Mouse (Mus musculus): ENCODE data around the gene Tenm4. TPM values are rescaled to one million over a fixed set of nuclear protein-coding genes. Genes with fewer than 3 reads are reported as not detected.

Gene Tenm4
- total and polyA plus RNA-seq, 3 experiments = 9.2 to 15.2 TPM; not detected in 1

DNA sequence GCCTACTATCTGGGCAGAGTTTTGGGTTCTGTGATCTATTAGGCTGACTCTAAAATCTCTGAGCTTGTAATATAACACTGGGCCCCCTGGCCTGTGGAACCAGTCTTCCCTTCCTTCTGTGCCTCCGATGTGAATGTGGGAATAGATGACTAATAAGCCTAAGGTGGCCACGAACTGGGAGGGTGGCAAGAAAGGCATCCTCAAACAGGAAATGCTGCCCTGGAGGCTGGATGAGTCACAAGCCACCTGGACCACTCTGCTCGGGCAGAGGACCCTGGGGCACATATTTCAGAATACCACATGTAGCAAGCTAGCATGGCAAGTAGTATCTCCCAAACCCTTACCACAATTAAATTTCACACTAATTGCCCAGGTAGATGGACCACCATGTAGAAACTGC is 391.8 kb downstream of the Tenm4 start:
- Histone ChIP-seq H3K4me1 (ENCODE audit: control insufficient read depth in 1 of 2, insufficient read depth in 2 of 2, low read length in 2 of 2) (no peaks in the 10 kb centered on the region), H3K27ac (ENCODE audit: control insufficient read depth, low read depth, low read length) (no peak overlapping the region), H3K27me3 (ENCODE audit: control insufficient read depth in 1 of 2, insufficient read depth in 2 of 2, low read length in 2 of 2) (no peaks in the 10 kb centered on the region; a peak in 1 of 4 replicates), H3K9me3 (replicated peaks; ENCODE audit: insufficient read depth, low read length) (no peaks in the 10 kb centered on the region), H3K36me3 (ENCODE audit: control insufficient read depth in 1 of 2, insufficient read depth in 2 of 2, low read length in 2 of 2) (no peaks in the 10 kb centered on the region), H3K4me3 (ENCODE audit: control insufficient read depth in 1 of 2, insufficient read depth in 1 of 2, low read depth in 2 of 2, low read length in 2 of 2) (no peak overlapping the region), H3K79me2 (ENCODE audit: control insufficient read depth, insufficient read depth, low read length, poor library complexity) (no peaks in the 10 kb centered on the region), H3K9ac (ENCODE audit: control insufficient read depth, low read depth, low read length, poor library complexity, severe bottlenecking) (no peak overlapping the region)
- DNase-seq (ENCODE audit: low read depth, low spot score) = no peak
- no peak for TF ChIP-seq CTCF (IDR thresholded peaks at IDR 0.05 in 2 of 3, conservative IDR thresholded peaks at IDR 0.05 in 1 of 3; ENCODE audit: control insufficient read depth in 1 of 3, insufficient read depth in 1 of 3, low read depth in 2 of 3, low read length in 3 of 3, poor library complexity in 1 of 3, severe bottlenecking in 1 of 3)
- no peak for TF ChIP-seq MAX (IDR thresholded peaks at IDR 0.05; ENCODE audit: low read length)
- TF ChIP-seq POLR2A (IDR thresholded peaks at IDR 0.05; ENCODE audit: control insufficient read depth in 1 of 2, insufficient read depth in 1 of 2, low read depth in 1 of 2, low read length in 2 of 2, poor library complexity in 1 of 2) = no peak
- no peak for TF ChIP-seq ZNF384 (IDR thresholded peaks at IDR 0.05; ENCODE audit: low read depth, low read length)
- no peak for TF ChIP-seq MEF2A (IDR thresholded peaks at IDR 0.05; ENCODE audit: extremely low read depth, insufficient replicate concordance, low read depth, low read length, poor library complexity, severe bottlenecking)
- TF ChIP-seq ELF1 (IDR thresholded peaks at IDR 0.05; ENCODE audit: low read depth, low read length) = no peak
- no peak for TF ChIP-seq TBP (IDR thresholded peaks at IDR 0.05; ENCODE audit: low read depth, low read length)
- TF ChIP-seq MYB (IDR thresholded peaks at IDR 0.05; ENCODE audit: low read depth, low read length) = no peak
- no peak for TF ChIP-seq MAZ (IDR thresholded peaks at IDR 0.05; ENCODE audit: low read depth, low read length)
- no peak for TF ChIP-seq GABPA (IDR thresholded peaks at IDR 0.05; ENCODE audit: low read depth, low read length)
- TF ChIP-seq TAL1 (IDR thresholded peaks at IDR 0.05; ENCODE audit: low read length) = no peak
- TF ChIP-seq MAFK (IDR thresholded peaks at IDR 0.05; ENCODE audit: borderline replicate concordance, low read depth, low read length) = no peak
- no peak for TF ChIP-seq MXI1 (IDR thresholded peaks at IDR 0.05; ENCODE audit: low read depth, low read length)
- TF ChIP-seq HCFC1 (IDR thresholded peaks at IDR 0.05; ENCODE audit: low read depth, low read length) = no peak
- no peak for TF ChIP-seq ETS1 (IDR thresholded peaks at IDR 0.05; ENCODE audit: low read depth, low read length)
- no peak for TF ChIP-seq SIN3A (IDR thresholded peaks at IDR 0.05; ENCODE audit: low read length)
- TF ChIP-seq RCOR1 (IDR thresholded peaks at IDR 0.05; ENCODE audit: low read depth, low read length) = no peak
- no peak for TF ChIP-seq RAD21 (IDR thresholded peaks at IDR 0.05; ENCODE audit: low read depth, low read length)
- TF ChIP-seq JUND (IDR thresholded peaks at IDR 0.05; ENCODE audit: low read depth, low read length) = no peak
- no peak for TF ChIP-seq E2F4 (IDR thresholded peaks at IDR 0.05; ENCODE audit: borderline replicate concordance, low read depth, low read length)

- peak; percentile 37 for DNase-seq (ENCODE audit: low read depth, low spot score)
- no peak overlapping the region for H3K27ac ChIP-seq (ENCODE audit: control insufficient read depth, low read depth, low read length)
These were observed 392.5 kb downstream of the Tenm4 start for GRCm38 (mm10) chr7:96563329-96564065.

More at GRCm38 (mm10) chr7:96563329-96564065, 392.5 kb downstream of the Tenm4 start:
- H3K27me3 ChIP-seq (ENCODE audit: control insufficient read depth in 1 of 2, insufficient read depth in 2 of 2, low read length in 2 of 2) = no peaks in the 10 kb centered on the region; a peak in 1 of 4 replicates
- no peaks in the 10 kb centered on the region for H3K4me1 ChIP-seq (ENCODE audit: control insufficient read depth in 1 of 2, insufficient read depth in 2 of 2, low read length in 2 of 2)
- no peak for TF ChIP-seq NELFE (IDR thresholded peaks at IDR 0.05; ENCODE audit: low read depth, low read length)
- no peak for TF ChIP-seq CHD2 (IDR thresholded peaks at IDR 0.05; ENCODE audit: low read length)
- no peak for TF ChIP-seq ZKSCAN1 (IDR thresholded peaks at IDR 0.05; ENCODE audit: low read depth, low read length)
- TF ChIP-seq E2F4 (IDR thresholded peaks at IDR 0.05; ENCODE audit: borderline replicate concordance, low read depth, low read length) = no peak
- TF ChIP-seq RCOR1 (IDR thresholded peaks at IDR 0.05; ENCODE audit: low read depth, low read length) = peak; percentile 65; the same call in 1 of the 2 replicates
- H3K9me3 ChIP-seq (replicated peaks; ENCODE audit: insufficient read depth, low read length) = no peaks in the 10 kb centered on the region
- H3K36me3 ChIP-seq (ENCODE audit: control insufficient read depth in 1 of 2, insufficient read depth in 2 of 2, low read length in 2 of 2) = no peaks in the 10 kb centered on the region
- H3K79me2 ChIP-seq (ENCODE audit: control insufficient read depth, insufficient read depth, low read length, poor library complexity) = no peaks in the 10 kb centered on the region
- no peak overlapping the region for H3K9ac ChIP-seq (ENCODE audit: control insufficient read depth, low read depth, low read length, poor library complexity, severe bottlenecking)
- H3K4me3 ChIP-seq (ENCODE audit: control insufficient read depth in 1 of 2, insufficient read depth in 1 of 2, low read depth in 2 of 2, low read length in 2 of 2) = no peak overlapping the region
